Mouse (Mus musculus) lung, postnatal 25 days (tissue): ENCODE results near the gene Tssk3.
"Not testable (repeated sequence)": the region's sequence is repeated elsewhere in the genome, so short reads cannot be mapped to it uniquely, and the experiment has no call there.

Experiments
- DNase-seq: peaks from one replicate; pipeline ENCODE4 v3.0.0; 2022; ENCODE audit warnings: low spot score

Tssk3 gene

DNA sequence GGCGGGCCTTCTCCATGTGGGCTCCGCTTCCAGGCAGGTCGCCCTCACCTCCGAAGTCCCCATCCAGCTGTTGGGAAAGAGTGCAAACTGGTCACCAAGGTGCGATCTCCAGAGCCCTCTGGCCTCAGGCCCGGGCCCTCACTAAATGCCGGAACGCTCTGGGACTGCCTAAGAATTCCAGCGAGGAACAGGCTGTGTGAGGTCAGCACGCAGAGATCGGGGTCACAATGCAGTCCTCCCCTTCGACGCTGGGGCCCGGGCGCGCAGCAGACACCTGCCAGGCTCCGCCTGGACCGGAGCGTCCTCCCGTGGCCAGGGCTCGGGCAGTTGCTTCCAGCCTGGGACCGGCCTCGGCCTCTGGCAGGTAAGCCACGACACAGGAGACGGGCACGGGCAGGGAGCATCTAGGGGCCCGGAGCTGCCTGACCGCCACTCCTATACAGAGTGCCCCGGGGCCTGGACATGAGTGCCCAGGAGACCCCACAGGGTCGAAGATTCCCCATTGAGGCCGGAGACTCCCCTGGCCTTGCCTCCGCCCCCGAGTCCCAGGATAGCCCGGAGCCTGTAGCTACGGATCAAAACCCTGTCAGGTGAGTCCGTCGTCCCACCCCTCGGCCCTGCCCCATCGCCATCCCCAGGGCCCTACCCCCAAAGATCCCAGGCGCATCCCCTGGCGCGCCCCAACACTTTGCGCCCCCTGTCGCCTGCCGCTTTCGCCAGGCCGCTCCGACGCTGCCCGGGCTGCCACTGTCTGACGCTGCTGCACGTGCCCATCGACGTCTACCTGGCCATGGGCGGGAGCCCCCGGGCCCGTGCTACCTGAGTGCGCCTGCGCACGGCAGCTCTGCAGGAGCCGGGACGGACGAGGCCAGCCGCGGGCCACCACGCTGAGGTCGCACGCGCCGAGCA is at the start of gene Tssk3, which contains the start of gene Fam229a:
Gene Tssk3 (minus strand): TSS at position 51 of the 909 bp plus-strand sequence.
Gene Fam229a (plus strand): TSS at position 219 of the 909 bp plus-strand sequence.
- DNase-seq: peak; percentile 66

DNA sequence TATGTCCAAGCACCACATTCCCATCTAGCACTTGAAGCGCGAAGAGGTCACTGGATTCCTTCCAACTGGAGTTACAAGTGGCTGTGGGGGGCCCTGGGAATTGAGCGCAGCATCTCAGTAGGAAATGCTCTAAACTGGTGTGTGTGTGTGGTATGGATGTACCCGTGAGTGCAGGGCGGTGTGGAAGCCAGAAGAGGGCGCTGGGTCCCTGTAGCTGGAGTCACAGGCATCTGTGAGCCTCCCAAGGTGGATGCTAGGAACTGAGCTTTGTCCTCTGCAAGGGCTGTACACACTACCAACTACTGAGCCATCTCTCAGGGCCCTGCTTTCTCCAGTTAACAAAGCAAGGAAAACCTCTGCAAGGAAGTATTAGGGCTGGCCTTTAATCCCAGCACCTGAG is 49.2 kb upstream of the Tssk3 start:
- no peak for DNase-seq

DNA sequence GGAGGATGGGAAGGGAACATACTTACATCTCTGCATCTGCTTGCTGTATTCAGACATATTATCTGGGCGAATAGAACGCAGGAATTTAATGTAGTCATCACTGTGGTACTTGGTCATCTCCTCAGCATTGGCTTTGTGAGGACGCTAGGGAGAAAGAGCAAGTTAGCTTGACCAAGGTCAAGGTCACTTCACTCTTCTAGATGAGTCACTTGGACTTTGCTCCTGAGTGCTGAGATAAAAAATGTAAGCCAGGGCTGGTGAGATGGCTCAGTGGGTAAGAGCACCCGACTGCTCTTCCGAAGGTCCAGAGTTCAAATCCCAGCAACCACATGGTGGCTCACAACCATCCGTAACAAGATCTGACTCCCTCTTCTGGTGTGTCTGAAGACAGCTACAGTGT is 38.1 kb upstream of the Tssk3 start:
- not testable (repeated sequence) for DNase-seq

DNA sequence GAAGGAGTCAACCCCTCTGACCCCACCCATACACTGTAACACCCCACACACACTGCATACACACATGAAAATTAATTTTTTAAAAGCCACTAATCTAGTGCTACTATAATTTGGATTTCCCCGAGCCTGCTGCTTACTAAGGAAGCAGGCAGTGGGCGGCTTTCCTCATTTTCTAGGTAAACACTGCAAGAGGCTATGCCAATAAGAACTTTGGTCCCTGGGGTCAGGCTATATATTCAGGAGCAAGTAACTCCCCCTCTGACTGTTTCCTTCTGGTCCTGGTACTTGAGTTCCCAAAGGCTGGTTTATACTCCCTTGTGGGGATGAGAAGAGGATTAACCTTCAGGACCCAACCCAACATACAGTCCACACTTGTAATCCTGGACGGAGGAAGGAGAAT is 35.1 kb upstream of the Tssk3 start:
- DNase-seq: no peak

DNA sequence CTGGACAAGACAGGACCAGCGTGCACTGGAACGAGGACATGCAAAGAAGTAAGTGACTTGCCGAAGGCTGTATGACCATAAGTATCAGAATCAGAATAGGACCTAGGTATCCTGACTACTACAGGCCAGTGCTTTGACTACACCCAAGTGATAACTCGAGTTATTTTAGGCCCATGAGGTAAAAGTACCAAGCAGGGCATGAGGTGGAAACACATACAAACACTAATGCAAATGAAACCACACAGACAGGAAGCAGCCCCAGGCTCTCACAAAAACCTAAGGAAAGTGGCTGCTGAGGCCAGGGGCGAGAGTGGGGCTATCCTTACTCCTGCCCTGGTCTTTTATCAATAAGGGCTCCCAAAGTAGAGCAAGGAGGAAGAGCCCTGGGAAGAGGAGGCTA is 34.5 kb upstream of the Tssk3 start:
- no peak for DNase-seq

DNA sequence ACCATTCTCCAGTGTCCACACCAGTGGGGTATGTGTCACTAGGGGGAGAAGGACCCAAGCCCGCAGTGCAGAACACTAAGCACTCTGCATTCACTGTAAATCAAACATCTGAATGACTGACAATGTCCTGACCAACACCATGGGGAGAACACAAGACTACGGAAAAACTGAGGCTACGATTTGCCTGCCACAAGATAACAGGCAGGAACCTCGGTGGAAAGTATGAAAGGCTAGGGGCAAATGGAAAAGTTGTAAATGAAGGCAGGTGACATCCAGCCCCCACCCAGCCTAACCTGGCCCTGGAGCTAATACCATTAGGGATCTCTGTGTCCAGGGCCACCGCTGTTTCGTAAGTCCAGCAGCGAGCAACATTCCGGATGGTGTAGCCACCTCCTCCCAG is 27.7 kb upstream of the Tssk3 start:
- no peak for DNase-seq

DNA sequence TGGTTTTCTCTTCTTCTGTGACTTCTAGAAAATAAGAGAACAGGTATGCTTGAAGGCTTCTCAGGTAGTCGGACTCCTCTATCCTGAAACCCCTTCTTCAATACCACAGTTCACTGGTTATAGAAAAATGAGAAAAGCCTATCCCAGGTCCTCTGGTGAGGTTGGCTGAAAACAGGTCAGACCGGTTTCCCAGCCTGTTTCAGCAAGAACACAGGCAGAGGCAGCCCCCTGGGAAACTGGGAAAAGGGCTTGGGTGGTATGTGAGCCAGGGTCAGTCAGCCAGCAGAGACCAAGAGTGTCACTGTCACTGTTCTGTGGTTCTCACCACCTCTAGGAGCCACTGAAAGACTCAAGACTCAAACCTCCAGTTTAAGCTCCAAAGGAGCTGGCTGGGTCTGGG is 26.1 kb upstream of the Tssk3 start:
- peak; percentile 48 for DNase-seq

DNA sequence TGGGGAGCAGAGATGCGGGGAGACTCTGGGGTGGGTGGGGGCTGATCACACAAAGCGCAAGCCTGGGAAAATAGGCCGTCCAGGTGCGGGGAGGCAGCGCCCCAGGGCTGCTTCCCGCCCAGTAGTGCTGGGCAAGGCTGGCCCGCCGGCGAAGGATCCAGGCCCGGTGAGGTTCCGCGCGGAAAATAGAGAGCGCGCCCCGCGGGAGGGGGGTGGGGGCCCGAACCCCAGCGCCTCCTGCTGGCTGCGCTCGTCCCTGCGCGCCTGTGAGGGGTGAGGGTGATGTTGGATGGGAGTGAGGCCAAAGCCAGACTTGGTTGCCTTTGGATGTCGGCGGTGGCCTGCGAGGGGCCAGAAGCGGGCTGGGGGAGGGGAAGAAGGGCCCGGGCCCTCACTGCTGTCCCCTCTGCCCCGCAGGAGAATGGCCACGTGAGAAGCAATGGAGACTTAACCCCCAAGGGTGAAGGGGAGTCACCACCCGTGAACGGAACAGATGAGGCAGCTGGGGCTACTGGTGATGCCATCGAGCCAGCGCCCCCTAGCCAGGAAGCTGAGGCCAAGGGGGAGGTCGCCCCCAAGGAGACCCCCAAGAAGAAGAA is 23.6 kb upstream of the Tssk3 start:
- DNase-seq: peak; percentile 40

DNA sequence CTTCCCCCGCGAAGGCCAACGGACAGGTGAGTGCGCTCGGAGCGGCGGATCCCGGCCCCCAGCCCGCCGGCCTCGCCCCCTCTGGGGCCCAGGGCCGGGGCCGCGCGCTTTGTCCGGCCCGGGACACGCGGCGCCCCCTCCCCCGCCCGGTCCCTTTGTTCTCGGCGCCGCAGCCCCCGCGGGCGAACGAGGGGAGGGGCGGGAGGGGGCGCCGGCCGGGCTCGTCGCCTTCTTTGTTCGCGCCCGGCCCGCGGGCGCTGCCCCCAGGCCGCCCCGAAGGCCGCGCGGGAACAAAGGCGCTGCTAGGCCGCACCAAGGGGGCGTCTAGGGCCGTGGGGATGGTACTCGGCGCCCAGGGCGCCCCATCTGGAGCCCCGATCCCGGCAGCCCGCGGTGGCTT is 23.1 kb upstream of the Tssk3 start:
- DNase-seq: no peak

DNA sequence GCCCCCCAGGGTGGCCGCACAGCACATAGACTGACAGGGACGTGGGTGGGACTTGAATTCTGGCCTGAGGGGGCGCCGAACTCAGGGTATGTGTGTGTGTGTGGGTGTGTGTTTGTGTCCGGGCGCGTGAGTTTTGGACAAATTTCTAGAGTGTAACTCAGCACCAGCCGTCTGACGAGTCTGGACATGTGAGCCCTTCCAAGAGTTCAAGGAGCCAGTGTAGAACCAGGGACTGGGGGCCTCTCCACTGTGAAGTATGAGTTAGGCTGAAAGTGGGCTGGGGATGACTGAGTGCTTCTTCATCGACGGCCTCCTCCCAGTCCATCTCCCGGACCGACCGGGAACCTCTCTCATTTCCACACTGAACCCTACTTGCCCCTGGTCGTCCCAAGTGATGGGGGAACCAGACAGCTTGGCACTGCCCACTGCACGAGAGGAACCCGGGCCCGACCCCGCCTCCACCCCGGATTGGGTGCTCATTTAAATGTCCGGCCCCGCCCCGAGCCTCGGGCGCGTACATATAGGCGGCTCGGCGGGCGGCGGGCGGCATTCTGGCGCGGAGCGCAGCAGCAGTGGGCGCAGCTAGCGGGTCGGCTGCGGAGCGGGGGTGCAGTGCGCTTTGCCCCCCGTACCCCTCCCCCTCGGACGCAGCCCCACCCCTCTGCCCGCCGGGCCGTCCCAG is 22.4 kb upstream of the Tssk3 start, which contains the start of gene Marcksl1:
Gene Marcksl1 (plus strand): TSS at position 496 of the 682 bp plus-strand sequence.
- DNase-seq: peak; percentile 88

DNA sequence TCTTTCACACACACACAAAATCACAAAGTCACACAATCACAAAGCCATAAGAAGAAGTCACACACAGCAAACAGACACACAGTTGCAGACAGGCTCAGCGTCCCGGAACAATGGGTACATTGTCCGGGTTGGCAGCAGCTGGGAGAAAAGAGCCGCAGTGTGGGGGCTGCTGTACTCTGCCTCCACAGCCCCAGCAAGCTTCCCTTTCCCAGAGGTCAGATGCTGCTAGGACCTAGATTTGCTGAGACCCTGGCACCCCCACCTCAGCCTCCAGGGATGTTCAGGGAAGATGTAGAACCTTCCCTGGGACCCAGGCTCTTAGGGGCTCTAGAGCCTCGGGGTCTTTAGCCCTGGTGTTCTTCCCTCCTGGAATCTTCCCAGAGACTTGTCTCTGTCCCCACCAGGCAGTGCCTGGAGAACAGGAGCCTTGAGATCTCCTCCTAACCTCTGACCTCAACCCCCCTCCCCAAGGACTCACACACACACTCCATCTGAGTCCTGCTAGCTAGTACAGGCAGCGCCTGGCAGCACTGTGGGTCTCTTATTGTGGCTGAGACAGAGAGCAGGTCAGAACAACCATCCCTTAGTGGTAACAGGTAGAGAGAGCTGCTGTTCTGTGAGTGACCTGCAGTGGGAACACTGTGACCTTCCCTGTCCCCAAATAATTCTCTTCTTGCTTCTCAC is 20.7 kb upstream of the Tssk3 start:
- DNase-seq: no peak

DNA sequence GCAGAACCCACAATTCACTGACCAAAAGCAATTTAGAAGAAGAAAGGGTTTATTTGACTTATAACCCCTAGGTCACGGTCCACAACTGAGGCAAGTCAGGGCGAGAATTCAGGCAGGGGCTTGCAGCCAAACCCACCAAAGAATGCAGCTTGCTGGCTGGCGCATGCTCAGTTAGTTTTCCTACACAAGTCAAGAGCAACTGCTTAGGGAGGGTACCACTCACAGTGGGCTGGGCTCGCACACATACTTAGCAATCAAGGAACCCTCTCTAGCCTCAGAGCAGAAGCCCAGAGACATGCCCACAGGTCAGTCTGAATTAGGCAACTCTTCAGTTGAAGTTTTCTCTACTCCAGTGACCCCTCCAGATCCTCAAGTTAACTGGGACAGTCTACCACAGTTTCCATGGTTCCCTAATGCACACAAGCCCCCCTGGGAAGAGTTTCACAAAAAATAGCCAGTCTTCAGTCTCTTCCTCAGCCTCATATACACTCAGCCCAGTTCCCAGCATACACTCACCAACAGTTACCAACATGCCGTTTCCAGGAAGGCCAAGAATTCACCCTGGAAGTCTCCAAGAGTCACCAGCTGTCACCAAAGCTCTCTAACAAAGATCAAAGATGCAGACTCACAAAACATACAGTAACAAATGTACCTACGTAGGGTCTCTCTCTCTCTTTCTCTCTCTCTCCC is 20.0 kb upstream of the Tssk3 start:
- no peak for DNase-seq

DNA sequence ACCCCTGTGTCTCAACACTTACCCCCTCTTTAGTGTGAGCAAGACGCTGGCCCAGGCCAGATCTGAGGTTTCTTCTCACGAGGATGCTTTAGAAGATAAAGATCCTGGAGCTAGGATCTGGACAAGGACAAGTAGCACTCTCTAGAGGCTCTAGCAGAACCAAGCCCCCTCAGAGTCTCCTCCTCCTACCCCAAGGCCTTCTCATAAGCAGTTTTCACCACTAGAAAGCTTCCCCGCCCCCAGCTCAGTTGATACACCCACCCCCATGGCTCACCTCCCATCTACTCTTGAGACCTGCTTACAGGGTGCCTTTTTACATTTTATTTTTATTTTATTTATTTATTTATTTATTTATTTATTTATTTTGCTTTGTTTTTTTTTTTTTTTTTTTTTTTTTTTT is 18.8 kb upstream of the Tssk3 start:
- no peak for DNase-seq

DNA sequence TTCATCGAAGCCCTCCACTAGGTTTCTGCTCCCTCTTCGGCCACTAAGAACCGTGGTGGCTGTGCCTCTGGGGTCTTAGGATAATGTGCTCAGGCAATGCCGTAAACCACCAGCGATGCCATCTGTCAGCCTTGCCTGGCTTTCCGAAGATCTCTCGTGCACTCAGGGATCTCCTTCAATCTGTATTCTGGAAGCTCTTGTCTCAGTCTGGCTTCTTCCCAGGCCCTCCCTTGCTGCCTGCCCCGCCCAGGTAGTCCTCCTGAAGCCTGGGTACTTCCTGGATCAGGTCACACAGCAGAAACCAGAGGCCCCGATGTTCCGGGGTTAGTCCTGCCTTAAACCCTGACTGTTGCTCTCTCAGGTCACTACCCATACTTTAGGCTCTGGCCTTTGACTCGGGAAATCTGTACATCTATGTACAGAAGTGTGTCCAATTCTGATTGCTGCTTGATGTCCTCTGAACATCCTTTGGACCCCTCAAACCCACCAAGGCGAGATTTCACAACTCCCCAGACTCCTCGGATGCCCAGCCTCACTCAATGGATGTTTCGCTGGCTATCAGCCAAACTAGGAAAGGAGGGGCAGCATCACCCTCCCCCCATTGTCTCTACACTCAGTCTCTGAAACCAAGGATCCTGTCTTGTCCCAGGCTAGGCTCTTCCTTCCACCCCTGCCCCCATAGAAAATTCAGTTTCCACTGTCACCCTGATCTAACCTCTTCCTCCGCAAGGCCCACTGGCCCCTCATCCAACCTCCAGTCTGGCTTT is 18.2 kb upstream of the Tssk3 start:
- DNase-seq: no peak

DNA sequence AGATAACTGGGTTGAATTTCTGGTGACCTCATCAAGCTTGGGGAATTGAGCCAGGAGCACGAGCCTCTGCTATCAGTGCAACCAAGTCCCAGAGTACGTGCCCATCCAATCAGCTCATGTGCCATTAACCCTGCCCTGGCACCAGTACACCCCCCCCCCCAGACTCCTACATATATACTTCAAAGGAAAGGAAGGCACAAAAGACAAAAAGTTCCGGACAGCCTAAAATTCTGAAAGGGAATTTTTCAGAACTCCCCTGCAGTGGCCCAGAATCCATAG is 17.4 kb upstream of the Tssk3 start:
- no peak for DNase-seq

DNA sequence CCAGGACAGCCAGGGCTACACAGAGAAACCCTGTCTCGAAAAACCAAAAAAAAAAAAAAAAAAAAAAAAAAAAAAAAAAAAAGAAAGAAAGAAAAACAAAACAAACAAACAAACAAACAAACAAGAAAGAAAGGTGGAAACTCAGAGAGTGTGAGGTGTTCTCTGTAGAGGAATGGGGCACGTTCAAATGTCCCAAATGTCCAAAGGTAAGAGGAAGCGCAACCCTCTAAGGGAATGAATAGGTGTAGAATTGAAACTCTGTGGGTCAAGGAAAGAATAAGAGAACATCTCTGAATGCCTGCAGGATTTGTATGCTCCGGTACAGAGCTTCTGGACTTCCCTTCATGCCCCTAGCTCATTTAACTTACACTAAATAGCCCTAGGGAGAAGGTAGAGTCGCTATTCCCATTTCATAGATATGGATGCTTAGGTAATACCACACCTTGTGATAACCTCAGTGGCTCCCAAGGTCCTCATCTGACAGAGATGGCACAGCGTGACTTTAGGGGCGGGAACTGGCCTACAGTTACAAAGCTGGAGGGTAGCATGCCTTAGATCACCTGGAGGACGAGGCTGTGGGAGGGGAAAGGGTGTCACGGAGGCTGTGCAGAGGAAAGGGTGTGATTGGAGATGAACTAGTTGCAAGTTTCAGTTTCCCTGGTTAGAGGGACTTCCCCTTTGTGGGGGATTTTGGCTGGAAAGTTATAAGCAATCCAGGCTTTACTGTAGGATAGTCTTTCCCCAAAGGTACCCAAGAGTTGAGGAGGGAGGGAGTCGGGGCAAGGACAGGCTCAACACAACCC is 16.8 kb upstream of the Tssk3 start:
- DNase-seq: no peak

DNA sequence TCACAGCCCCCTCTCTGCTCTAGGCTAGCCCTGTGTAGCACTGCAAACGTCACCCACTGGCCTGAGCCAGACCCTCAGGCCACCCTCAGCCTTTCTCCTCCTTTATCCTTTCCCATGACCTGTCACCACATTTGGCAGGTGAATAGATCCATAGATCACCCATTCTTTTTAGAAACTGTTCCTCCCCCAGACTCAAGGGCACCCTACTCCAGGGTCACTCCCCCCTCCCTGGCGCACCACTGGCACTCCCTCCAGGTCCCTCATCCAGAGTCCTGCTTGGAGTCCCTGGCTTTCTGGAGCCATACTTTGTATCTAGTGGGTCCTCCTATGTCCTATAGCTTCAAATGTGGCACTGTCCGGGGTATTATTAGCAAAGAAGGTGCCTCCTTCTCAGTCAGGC is 14.7 kb upstream of the Tssk3 start:
- DNase-seq: no peak

DNA sequence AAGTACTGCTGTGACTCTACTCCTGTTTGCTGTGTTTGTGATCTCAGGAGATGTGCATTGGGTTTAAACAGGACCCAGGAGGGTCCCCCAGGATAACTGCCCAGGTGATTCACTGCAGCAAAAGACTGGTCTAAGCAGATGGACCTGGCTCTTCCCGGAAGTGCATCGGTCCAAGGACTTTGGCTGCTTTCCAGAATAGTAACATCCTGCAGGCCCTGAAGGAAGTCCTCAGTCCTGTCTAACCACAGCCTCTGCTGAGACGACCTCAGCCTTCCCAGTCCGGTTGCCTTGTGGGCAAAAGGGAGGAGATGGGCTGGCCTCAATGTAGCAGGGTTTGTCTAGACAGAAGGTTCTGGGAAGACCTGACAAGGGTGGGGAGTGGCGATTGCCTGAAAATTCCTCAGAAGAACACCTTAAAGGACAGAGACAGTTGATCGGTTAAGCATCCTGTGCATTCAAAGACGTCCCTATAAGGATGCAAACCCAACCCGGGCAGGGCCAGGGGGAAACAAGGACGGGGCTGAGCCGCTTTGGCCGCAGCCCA is 12.2 kb upstream of the Tssk3 start:
- no peak for DNase-seq

DNA sequence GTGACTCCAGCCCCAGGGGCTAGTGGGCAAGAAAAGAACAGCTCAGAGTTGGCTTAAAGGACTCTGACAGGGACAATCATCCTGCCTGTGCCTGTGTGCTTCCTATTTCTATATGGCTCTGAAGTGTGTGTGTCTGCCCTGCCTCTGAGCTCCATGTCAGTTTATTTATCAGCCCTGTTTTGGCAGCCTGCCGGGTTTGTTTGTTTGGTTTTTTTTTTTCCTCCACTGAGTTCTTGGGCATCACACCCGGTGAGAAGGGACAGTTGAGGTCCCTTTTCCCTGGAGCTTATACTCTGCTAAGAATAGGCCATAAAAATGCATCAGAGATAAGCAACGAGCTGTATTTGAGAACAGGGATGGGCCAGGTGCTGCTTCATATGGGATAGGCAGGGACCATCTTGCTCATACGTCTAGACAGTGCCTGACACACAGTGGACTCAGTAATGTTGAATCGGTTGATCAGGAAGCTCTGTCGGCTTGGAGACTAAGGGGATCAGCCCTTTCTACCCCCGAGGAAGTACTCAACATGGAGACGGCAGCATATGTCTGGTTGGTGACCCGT is 11.6 kb upstream of the Tssk3 start:
- DNase-seq: no peak
